Mouse (Mus musculus): ENCODE measurements around the gene Timm8a2.

Timm8a2 gene

DNA sequence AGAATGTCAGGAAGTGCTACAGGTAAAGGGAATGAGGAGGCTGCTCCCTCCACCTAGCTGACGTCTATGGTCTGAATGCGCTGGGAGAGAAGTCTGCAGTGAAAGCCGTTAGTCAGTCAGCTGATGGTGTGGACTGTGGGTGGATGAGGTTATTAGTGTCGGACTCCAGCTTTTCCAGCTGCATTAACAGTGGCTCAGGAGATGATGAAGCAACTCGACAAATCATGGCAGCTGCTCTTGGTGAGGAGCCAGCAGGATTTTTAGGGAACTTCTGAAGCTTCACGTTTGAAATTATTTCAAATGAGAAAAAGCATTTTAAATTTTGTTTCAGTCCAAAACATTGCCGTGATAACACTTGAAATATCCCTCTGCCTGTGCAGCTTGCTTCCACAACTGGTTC, 24.2 kb upstream of the Timm8a2 start:
- no peak for DNase-seq (ENCODE audit: extremely low spot score, low read depth, low spot score)

DNA sequence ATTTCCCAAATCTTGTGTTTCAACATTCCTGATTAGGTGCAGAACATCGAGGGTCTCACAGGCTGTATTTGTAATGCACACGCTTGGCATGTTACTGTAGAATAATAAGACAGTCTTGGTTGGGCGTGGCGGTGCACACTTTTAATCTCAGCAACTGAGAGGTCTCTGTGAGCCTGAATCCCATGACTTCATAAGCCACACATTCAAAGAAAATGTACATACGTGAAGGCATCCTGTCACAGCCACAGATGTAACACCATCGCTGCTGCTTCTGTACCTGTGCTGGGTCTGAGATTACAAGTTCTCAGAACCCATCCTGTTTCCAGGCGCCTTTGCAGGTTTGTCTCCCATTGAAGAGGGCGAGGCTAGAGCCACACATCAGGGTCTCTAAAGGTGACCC, 22.7 kb upstream of the Timm8a2 start:
- no peak for DNase-seq (ENCODE audit: extremely low spot score, low read depth, low spot score)

DNA sequence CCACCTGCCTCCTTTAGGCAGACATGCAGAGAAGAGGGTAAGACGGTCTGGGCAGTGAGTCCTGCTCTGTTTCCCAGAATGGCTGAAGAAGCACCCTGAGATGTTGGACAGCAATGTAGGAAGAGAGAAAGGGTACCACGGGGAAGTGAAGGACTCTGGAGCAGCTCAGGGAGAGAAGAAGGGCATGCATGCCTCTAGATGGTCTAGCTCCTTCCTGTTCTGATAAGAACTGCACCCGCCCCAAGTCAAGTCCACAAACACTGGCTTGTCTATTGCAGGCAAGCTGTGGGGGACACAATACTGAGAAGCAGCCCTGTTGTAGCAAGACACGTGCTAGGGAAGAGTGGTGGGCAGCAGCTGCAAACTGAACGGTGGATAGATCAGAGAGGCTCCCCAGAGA, 22.3 kb upstream of the Timm8a2 start:
- DNase-seq (ENCODE audit: extremely low spot score, low read depth, low spot score), result no peak

DNA sequence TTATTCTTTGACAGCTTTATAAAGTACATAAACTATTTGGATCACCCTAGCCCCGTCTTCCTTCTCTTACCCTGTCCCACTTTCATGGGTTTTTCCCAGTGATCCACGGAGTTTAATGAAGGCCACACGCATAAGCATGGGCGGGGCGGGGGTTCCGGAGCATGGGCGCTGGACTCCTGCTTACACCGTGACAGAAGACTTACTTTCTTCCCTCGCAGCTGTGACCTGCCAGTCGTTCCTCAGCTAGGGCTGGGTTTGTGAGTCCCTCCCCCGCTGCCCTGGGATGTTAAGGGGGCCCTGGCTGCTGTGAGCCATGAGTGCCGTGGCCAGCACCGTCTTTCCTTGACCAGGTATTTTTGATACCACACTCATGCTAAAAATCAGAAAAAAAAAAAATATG, 21.7 kb upstream of the Timm8a2 start:
- DNase-seq (ENCODE audit: extremely low spot score, low read depth, low spot score), result no peak

DNA sequence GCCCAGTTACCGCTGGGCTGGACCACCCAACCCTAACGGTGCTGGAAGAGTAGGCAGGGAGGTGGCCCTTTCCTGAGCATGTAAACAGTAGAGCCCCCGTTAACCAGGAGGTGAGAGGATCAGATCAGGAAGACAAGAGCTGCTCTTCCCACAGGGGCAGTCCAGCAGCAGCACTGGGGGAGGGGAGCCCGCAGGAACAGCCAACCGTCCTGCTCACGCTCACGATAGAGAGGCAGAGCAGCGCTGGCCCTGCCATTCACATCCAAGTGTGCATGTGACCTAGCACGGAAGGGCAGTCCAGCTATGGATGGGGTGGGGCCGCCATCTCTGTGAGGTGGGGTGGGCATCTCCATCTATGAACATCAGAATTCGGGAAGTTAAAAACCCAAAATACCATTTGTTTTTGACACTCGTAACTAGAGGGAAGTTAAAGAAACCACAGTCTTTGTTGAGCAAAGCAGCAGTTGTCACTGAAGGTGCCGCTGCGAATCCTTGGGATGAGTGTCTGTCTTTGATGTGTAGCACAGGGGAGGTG, 21.0 kb upstream of the Timm8a2 start:
- no peak for DNase-seq (ENCODE audit: extremely low spot score, low read depth, low spot score)

DNA sequence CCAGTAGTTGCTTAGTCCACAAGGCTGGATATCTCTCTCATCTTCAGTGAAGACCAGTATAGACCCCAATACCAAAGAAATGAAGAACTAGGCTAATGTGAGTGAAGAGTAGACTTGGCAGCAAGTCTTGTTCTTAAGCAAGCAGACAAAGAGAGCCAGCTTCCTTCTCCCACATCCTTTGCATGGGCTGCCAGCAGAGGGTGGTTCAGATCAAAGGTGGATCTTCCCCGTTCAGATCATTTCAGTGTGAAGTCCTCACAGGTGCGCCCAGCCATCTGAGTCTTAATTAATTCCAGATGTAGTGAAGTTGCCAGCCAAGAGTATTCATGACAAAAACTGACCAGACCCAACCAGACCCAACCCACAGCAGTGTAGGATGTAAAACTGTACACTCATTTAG, 16.5 kb upstream of the Timm8a2 start:
- no peak for DNase-seq (ENCODE audit: extremely low spot score, low read depth, low spot score)

DNA sequence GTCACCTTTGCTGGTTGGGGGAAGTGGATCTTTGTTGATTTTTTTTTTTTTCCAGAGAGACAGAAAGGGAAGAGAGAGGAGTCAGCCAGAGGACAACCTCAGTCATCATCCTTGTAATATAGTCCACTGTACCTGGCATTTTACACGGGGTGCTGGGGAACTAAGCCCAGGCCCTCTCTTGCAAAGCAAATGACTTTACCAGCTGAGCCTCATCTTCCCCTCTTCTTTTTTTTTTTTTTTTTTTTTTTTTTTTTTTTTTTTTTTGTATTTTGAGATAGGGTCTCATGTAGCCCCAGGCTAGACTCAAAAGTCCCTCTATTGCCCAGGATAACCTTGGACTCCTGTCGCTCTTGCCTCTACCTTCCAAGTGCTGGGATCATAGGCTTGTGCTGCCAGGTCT, 15.1 kb upstream of the Timm8a2 start:
- DNase-seq (ENCODE audit: extremely low spot score, low read depth, low spot score), result no peak

DNA sequence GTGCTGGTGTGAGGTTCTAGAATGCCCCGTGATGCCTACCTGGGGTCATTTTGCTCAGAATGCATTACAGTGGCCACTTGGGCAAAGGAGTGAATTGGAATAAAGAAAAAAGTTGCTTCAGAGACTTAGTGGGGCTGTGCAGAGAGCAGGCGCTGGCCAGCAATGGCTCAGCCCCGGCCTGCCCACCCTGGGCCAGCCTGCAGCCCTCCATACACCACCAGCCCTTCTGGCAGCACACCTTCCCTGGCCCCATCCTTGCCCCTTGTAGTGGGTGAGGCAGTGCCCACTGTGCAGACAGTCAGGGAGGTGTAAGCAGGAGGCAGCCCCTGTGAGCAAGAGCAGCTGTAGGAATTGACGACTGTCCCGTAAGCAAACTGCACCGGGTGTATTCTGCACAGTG, 13.9 kb upstream of the Timm8a2 start:
- DNase-seq (ENCODE audit: extremely low spot score, low read depth, low spot score), result no peak

DNA sequence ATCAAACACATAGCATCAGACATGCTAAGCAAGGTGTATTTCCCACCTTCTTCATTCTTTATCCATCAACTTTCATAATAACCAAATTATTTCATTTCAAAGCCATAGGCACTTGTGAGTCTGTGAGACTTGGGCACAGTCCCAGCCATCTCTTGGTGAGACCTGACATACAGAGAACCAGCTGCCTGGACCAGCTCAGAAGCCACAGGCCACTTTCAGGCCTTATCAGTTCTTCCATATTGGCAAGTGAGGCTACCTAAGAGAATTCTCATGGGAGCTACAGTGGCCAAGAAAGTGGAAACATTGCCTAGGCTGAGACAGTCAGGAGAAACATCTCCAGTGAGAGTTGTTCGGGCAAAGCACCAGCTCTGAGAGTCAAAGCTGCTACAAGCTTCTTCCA, 11.4 kb upstream of the Timm8a2 start:
- DNase-seq (ENCODE audit: extremely low spot score, low read depth, low spot score), result no peak

DNA sequence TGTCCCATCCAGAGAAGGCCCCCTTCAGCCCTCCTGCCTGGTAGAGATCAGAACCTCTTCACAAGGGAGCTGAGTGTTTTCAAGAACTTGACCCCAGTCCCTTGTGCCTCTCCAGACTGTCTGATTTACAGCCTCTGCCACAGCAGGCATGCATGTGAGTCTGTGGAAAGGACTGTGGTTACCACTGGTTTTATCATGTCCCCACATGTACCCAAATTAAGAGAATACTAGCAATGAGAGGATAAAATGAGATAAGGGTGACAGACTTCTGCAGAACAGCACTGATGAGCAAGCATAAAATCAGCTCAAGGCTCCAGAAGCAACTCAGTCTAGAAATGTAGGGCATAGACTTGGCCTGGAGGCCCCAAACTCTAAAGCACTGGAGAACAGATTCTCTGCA, 10.5 kb upstream of the Timm8a2 start:
- DNase-seq (ENCODE audit: extremely low spot score, low read depth, low spot score), result no peak

DNA sequence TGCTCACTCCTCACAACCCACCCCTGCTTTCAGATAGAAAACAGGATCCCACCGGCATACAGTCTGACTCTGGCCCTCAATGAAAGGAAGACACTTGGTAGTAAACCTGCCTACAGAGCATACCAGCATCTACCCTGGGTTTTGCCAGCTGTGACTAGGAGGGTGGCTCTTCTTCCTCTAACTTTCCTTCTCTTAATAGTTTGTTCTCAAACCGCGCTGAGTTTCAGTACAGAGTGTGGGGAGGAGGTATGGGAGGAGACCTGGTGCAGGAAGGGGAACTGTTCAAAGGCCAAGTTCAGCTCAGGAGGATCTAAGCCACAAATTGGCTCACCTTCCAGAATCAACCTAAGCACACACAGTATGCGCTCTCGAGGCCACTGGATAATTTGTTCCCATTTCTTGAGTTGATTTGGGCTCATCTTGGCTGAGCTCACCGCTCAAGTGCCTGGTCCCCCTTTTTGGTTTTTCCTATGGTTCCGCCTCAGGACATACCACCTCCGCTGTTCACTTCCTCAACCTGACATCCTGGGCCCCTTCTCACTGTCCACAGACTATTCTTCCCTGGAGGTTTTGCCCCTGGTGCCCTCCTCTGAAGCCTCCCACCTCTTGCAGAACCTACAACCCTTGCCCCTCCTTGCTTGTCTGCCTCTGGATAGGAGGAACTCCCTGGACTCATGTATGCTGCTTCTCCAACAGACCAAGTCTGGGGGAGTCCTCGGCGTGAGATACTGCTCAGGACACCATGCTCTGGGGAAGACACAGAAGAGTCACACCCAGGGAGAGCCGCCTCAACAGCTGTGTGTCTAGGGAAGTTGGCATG, 5.3 kb upstream of the Timm8a2 start:
- DNase-seq (ENCODE audit: extremely low spot score, low read depth, low spot score), result no peak

DNA sequence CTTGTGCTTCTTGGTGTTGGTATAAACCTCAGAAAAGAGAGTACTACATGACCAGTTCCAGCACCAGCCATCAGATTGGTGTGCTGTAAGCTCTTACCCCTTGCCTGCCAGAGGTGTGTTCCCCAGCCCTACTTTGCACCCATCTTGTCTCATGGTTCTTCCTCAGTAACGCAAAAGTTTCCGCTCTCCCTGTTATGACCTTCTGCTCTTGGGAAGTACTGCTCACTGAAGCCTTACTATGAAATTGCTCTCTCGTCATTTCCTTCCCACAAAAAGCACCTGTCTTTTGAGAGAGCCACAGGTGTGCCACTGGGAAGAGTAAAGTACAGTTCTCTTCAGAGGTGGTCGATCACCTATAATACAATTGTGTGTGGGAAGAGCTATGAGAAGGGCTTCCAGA, 4.6 kb upstream of the Timm8a2 start:
- DNase-seq (ENCODE audit: extremely low spot score, low read depth, low spot score), result no peak

DNA sequence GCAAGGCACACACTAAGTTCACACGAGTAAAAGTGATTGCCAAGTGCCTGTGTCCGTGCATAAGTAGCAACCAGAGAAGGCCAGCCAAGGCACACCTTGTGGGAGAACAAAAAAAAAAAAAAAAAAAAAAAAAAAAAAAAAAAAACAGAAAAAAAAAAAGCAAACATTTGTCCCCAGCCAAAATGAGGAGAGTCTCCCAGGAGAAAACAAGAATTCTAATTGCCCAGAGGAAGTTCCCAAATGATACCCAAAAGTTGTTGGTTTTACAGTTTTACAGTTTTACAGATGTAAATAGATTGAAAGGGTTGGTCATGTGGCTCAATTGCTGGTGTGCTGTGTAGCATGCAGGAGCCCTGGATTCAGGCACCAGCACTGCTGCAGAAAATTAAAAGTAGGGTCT, 2.4 kb upstream of the Timm8a2 start:
- DNase-seq (ENCODE audit: extremely low spot score, low read depth, low spot score), result no peak

DNA sequence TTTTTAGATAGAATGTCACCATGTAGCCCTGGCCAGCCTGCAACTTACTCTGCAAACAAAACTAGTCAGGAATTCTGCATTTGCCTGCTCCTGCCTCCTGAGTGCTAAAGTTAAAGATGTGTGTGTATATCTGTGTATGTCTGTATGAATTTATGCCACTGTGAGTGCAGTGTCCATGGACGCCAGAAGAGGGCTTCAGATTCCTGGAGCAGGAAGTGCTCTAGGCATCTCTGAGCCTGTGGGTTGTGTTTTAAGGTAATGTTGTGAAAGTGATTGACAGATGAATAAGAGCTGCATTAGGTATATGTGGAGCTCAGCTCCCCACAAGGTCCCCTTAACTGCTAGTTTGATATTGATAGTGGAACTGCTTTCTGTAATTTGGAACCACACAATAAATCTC, 707 bp downstream of the Timm8a2 start:
- no peak for DNase-seq (ENCODE audit: extremely low spot score, low read depth, low spot score)

DNA sequence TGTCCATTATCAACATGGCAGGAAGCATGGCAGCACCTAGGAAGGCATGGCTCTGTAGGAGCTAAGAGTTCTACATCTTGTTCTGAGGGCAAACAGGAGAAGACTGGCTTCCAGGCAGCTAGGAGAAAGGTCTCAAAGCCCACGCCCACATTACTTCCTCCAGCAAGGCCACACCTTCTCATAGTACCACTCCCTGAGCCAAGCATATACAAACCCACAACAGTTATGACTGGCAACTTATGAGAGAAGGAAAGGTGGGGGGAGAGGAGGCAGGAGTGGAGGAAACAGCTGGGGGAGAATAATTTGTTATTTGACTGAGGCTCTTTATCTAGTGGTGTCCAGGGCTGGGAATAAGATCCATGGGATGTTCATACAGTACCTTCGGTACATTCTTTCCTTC, 1.4 kb downstream of the Timm8a2 start:
- no peak for DNase-seq (ENCODE audit: extremely low spot score, low read depth, low spot score)

DNA sequence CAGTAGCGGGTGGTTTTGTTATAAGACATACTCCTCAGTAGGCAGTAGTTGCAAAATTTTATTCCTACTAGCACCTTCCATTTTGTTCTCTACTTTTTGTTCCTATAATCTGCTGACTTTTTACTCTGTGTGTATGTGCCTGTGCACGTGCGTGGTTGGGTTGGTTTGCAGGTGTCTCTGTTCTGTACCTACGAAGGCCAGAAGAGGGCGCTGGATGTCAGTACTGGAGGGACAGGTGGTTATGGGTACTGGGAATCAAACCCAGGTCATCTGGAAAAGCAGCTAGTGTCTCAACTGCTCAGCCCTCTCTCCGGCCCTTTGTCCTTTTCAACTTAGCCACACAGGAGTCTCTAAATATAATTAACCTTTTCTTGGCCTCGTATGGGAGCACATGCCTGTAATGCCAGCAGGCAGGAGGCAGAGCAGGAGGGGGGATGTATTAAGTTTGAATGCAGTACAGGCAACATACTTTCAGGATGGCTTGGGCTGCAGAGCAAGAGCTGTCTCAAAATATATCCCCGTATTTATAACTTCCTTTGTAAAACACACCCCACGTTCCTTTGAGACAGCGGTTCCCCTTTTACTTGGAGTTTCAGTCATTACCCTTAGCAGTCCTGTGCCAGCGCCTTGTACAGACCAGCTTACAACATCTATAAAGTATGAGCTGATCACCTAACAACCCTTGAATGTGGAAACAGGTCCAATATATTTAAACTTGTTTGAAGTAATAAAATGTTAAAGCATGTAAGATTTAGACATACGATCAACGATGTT, 4.6 kb downstream of the Timm8a2 start:
- no peak for DNase-seq (ENCODE audit: extremely low spot score, low read depth, low spot score)

DNA sequence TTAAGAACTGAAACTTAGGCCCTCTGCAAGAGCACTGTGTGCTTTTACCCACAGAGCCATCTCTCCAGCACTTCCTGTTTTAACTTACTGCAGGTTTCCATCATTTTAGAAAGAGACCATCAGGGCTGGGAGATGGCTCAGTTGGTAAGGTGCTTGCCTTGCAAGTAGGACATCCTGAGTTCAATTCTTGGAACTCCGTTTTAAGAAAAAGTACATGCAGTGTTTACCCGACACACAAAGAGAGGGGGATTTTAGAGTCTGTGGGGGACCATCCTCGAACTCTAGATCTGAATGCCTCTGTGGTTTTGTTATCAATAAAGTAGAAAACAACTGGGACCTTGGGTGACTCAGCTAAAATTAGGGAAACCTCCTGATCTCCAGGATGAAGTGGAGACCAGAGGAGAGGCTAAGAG, 6.9 kb downstream of the Timm8a2 start:
- no peak for DNase-seq (ENCODE audit: extremely low spot score, low read depth, low spot score)

DNA sequence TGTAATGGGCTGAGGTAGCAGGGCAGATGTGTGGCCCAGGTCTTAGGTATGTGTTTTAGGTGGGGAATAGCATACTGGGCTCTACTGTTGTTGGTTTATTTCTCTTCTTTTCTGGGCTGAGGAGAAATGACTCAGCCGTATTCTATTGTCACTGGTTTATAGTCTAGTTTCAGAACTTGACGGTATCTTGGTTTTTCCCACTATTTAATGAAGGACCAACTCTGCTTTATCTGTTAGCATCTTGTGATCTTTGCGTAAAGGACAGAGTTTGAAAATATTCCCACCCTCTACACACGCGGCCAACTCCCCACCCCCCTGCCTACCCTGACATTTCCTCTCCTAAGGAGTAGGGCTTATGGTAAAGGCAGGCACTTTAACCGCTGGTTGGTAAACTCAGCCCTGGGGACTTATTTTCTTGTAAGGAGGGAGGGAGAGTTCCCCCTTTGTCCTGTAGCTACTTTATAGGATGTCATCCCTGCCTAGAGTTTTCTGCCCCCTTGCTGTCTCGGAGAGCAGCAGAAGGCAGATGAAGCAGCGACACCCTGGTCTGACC, 7.7 kb downstream of the Timm8a2 start:
- DNase-seq (ENCODE audit: extremely low spot score, low read depth, low spot score), result no peak

DNA sequence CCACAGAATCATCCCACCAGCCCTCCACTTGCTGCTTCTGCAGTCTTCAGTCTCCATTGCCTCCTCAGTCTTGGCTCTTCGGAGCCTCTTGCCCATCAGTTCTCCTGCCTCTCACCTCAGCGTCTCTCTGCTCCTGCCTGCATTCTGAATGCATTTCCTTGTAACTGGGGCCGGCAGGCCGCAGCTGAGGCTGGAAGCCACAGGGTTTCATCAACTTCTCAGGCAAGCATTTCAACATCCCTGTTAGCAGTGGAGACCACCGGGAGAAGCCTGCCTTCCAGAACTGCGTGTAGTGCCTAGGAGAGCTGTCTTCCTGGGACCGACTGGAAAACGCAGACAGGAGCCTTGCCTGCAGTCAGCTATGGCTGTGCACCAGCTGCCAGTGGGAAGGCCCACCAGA, 13.3 kb downstream of the Timm8a2 start:
- no peak for DNase-seq (ENCODE audit: extremely low spot score, low read depth, low spot score)

DNA sequence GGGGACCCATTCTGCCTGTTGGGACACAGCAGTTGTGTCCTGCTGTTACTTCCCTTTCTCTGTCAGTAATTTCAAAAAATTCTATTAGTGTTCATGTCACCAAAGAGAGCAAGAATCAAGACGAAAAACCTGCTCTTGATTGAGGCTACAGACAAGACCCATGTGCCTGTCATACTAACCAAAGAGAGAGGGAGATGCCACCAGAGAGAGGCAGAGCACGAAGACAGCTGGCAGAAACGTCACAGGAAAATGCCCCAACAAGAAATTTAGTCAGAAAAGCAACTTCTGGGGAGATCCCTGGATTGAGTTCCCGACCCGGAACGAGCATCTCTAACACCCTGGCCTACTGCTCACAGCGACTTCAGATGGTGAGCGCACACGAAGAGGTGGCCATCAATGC, 14.3 kb downstream of the Timm8a2 start:
- DNase-seq (ENCODE audit: extremely low spot score, low read depth, low spot score), result no peak

DNA sequence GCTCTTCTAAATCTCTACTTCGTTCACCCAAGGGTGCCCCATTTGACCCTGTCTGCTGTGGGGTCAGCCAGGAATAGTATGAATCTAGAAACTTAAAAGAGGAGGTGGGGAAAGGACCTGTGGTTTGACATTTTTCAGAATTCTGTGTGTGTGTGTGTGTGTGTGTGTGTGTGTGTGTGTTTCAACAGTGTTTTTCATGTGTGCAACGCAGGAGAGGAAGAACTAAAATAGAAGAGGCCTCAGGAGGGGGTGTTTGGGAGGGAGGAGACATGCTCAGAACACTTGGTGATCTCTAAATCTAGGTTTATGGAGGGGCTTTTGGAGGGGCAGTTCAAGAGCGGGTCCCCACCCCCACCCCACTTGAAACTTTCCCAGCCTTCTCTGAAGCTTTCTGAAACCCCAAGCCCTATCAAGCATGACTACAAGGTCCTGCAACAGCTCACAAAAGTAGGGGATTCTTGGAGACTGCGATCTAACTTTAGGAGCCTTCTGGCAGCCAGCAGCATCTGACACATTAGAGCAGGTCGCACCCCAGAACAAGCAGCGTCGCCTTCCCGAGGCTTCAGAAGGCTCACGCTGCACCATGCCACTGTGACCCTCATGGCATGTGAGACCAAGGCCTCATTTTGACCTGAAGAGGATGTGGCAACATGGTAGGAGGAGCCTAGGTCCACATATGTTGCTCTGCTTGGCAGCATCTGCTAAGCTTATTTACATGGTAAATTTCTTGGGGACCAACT, 18.6 kb downstream of the Timm8a2 start:
- no peak for DNase-seq (ENCODE audit: extremely low spot score, low read depth, low spot score)
